Mouse (Mus musculus) WW6 (cell line): ENCODE data around the gene Spef1.

Experiments
- DNase-seq: peaks from one replicate; pipeline ENCODE4 v3.0.0-alpha.2; 2013; ENCODE audit warnings: low read depth, low spot score

Spef1 gene

GRCm38 (mm10) chr2:131174700-131175099 lies 12.4 kb downstream of the Spef1 start:
- DNase-seq = no peak

GRCm38 (mm10) chr2:131172322-131172721 lies 14.8 kb downstream of the Spef1 start:
- no peak for DNase-seq

- no peak for DNase-seq
Observed at GRCm38 (mm10) chr2:131171401-131172104, 15.5 kb downstream of the Spef1 start.

GRCm38 (mm10) chr2:131170936-131171335 lies 16.1 kb downstream of the Spef1 start:
- DNase-seq = no peak

- no peak for DNase-seq
Observed at GRCm38 (mm10) chr2:131168914-131169313, 18.2 kb downstream of the Spef1 start.

- no peak for DNase-seq
Observed at GRCm38 (mm10) chr2:131167984-131168383, 19.1 kb downstream of the Spef1 start.

- no peak for DNase-seq
Observed at GRCm38 (mm10) chr2:131166172-131166571, 20.9 kb downstream of the Spef1 start.

- no peak for DNase-seq
Observed at GRCm38 (mm10) chr2:131163924-131164323, 23.2 kb downstream of the Spef1 start.

- no peak for DNase-seq
Observed at GRCm38 (mm10) chr2:131160671-131161111, 26.4 kb downstream of the Spef1 start.

- DNase-seq = peak; percentile 97
Observed at GRCm38 (mm10) chr2:131159938-131160581, 27.0 kb downstream of the Spef1 start, which contains the start of gene 1700037H04Rik. Gene 1700037H04Rik (minus strand): TSS chr2:131160081.

- DNase-seq = no peak
Observed at GRCm38 (mm10) chr2:131159491-131159910, 27.6 kb downstream of the Spef1 start.

GRCm38 (mm10) chr2:131156987-131157386 lies 30.1 kb downstream of the Spef1 start:
- DNase-seq = no peak

- DNase-seq = no peak
Observed at GRCm38 (mm10) chr2:131154036-131154435, 33.0 kb downstream of the Spef1 start.

GRCm38 (mm10) chr2:131152166-131152730 lies 34.8 kb downstream of the Spef1 start:
- no peak for DNase-seq

GRCm38 (mm10) chr2:131149254-131149578 lies 37.9 kb downstream of the Spef1 start:
- no peak for DNase-seq

- DNase-seq = no peak
Observed at GRCm38 (mm10) chr2:131148353-131149253, 38.5 kb downstream of the Spef1 start.

GRCm38 (mm10) chr2:131147043-131147365 lies 40.1 kb downstream of the Spef1 start:
- DNase-seq = no peak

GRCm38 (mm10) chr2:131146193-131147042 lies 40.7 kb downstream of the Spef1 start:
- no peak for DNase-seq

GRCm38 (mm10) chr2:131145536-131145935 lies 41.5 kb downstream of the Spef1 start:
- no peak for DNase-seq

- no peak for DNase-seq
Observed at GRCm38 (mm10) chr2:131145121-131145520, 42.0 kb downstream of the Spef1 start.
